Mouse (Mus musculus): ENCODE results near the gene Znrf3.
A peak's percentile ranks its signal among the peaks of the same experiment; 100 is the strongest.
"Not testable (repeated sequence)": the region's sequence is repeated elsewhere in the genome, so short reads cannot be mapped to it uniquely, and the experiment has no call there.

The Znrf3 gene

GRCm38 (mm10) chr11:5444599-5445451 lies at the start of gene Znrf3:
TSS of gene Znrf3 (minus strand) at chr11:5444847.
- DNase-seq (ENCODE audit: low spot score) = peak; percentile 90

GRCm38 (mm10) chr11:5493869-5494268 lies 49.2 kb upstream of the Znrf3 start:
- no peak for DNase-seq (ENCODE audit: low spot score)

- no peak for DNase-seq (ENCODE audit: low spot score)
Measured at GRCm38 (mm10) chr11:5491912-5492311, 47.3 kb upstream of the Znrf3 start.

DNA sequence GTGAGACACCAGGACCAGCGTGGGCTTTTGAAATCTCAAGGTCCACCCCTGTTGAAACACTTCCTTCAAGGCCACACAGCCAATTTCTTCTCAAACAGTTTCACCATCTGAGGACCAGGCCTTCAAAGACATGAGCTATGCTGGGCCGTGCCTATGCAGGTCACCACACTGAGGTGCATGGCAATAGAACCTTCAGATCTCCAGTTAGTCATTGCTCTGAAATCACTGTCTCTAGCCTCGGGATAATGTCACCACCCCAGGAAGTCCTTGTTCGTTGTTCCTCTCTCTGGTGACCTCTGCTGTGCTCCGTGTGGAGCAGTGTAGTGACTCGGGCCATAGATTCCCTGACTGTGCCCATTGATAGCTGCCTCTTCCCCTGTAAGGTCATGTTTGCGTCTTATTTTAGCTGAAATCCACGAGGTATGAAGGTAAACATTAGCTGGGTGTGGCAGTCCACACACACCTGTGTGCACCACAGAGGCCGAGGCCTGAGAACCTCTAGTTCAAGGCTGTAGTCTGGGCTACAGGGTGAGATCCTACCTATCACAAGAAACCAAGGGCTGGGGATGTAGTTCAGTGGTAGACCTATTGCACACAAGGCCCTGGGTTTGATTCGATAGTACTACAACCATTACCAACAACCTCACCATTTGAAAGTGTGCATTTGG lies 46.5 kb upstream of the Znrf3 start:
- DNase-seq (ENCODE audit: low spot score) = no peak

DNA sequence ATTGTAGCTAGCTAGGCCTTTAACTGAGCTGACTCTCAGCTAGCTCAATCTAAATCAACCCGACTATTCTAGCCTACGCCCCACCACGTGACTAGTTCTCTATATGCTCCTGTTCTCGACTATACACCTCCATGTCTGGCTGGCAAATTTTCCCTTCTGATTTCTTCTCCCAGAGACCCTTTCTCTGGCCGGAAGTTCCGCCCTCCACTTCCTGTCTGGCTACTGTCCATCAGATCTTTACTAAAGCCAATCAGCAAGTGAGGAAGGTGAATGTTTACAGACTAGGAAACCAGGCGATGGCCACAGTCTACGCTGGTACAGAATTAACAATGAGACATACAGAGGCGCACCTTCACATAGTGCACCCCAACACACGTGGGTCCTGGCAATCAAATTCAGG lies 44.8 kb upstream of the Znrf3 start:
- not testable (repeated sequence) for DNase-seq (ENCODE audit: low spot score)

DNA sequence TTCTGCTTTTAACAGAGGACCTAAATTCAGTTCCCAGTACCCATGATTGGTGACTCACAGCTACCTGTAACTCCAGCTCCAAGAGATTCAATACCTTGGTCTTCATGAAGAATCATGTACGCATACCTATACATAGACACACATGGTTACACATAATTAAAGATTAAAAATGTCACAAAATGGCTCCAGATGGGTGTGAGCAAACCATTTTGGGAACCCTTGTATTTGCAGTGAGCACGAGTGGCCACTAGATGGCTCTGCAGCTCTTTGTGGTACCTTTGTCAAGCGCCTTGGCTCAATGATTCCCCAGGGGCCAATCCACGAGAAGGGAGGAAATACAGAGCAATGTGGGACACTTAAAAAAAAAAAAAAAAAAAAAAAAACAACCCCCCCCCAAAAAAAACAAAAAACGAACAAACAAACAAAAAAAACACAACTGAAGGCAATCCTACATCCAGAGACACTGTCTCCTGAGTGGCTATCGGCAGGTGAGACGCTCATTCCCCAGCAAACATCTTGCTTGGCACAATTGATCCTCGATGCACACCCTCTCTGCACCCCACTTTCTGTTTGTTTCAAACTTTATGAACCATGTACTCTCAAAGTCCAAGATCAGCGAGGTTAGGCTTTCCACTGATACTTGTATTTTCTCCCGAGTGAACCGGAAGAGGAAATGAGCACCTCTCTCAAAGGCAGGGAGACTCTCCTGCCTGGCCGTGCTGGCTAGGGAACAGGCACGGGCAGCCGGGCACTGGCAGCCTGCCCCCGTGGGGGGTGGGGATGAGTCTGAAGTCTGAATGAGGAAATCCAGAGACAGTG lies 40.8 kb upstream of the Znrf3 start:
- peak; percentile 91 for DNase-seq (ENCODE audit: low spot score)

DNA sequence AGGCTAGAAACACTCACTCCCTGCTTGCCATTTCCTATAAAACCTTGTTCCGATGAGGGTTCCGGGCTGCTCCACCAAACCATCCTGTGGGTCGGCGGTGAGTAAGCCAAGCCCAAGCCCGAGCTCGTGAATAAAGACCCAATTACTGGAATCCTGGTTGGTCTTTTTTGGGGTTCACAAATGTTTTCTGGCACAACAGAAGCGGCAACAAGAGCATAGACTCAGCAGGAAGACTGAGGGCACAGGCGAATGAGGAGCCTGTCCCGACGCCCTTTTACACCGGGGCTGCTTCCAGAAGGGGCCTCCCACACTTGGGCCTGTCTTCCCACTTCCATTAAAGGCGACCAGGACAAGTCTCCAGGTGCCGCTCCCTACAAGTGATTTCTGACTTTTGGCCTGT lies 37.9 kb upstream of the Znrf3 start:
- no peak for DNase-seq (ENCODE audit: low spot score)

- DNase-seq (ENCODE audit: low spot score) = no peak
Measured at GRCm38 (mm10) chr11:5478831-5479230, 34.2 kb upstream of the Znrf3 start.

GRCm38 (mm10) chr11:5478193-5478592 lies 33.5 kb upstream of the Znrf3 start:
- no peak for DNase-seq (ENCODE audit: low spot score)

GRCm38 (mm10) chr11:5476806-5477205 lies 32.2 kb upstream of the Znrf3 start:
- DNase-seq (ENCODE audit: low spot score) = no peak

- not testable (repeated sequence) for DNase-seq (ENCODE audit: low spot score)
Measured at GRCm38 (mm10) chr11:5475556-5476118, 31.0 kb upstream of the Znrf3 start.

GRCm38 (mm10) chr11:5474130-5474529 lies 29.5 kb upstream of the Znrf3 start:
- peak; percentile 64 for DNase-seq (ENCODE audit: low spot score)

- no peak for DNase-seq (ENCODE audit: low spot score)
Measured at GRCm38 (mm10) chr11:5470055-5470454, 25.4 kb upstream of the Znrf3 start.

GRCm38 (mm10) chr11:5469084-5469483 lies 24.4 kb upstream of the Znrf3 start:
- peak; percentile 46 for DNase-seq (ENCODE audit: low spot score)

- no peak for DNase-seq (ENCODE audit: low spot score)
Measured at GRCm38 (mm10) chr11:5468471-5468870, 23.8 kb upstream of the Znrf3 start.

GRCm38 (mm10) chr11:5451923-5452322 lies 7.3 kb upstream of the Znrf3 start:
- DNase-seq (ENCODE audit: low spot score) = no peak

DNA sequence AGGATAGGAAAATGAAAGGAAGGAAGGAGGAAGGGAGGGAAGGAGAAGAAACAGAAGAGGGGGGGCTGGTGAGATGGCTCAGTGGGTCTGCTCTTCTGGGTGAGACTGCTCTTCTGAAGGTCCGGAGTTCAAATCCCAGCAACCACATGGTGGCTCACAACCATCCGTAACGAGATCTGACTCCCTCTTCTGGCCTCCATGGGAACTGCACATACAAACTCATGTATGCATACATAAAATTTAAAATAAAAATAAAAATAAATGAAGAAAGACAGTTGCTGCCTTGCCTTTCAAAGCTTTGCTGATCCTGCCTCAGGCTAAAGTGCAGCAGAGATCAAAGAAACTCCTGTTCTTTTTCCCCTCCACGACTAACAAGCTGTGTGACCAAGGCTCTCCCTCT lies 6.7 kb upstream of the Znrf3 start:
- no peak for DNase-seq (ENCODE audit: low spot score)

GRCm38 (mm10) chr11:5450701-5451100 lies 6.1 kb upstream of the Znrf3 start:
- no peak for DNase-seq (ENCODE audit: low spot score)

GRCm38 (mm10) chr11:5445452-5445953 lies 856 bp upstream of the Znrf3 start:
- DNase-seq (ENCODE audit: low spot score) = peak; percentile 35

- DNase-seq (ENCODE audit: low spot score) = no peak
Measured at GRCm38 (mm10) chr11:5444234-5444598, 431 bp downstream of the Znrf3 start.

GRCm38 (mm10) chr11:5443511-5444233 lies 975 bp downstream of the Znrf3 start:
- DNase-seq (ENCODE audit: low spot score) = no peak

Data from c-Kit-positive CD71-positive TER-119-positive erythroid progenitor cells, embryonic 14.5 days (primary cell).